Comparison of ENCODE assay signal across 20 mouse cellular contexts in the genomic region with DNA sequence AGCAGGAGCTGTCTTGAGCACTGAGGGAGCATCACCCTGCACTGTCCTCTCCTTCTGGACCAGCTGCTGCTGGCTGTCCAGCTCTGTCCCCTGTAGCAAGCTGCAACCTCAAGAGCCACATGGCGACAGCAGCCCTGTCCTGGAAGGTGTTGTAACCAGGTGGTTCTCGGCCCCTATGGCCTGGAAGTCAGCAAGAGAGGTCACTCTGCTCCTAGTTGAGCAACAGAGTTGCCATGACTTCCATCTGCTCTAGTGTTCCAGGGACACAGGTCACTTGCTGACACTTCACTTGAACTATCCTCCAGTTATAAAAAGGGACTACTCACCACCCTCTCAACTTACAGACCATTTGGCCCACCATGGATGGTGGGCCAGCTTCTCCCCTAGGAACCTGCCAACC.
DNase-seq lines count a peak whose midpoint lies in the region; ATAC-seq and TF ChIP-seq lines count a peak whose summit lies in the region.
"Had no signal": no experiment of that assay in that cellular context is flagged by ENCODE, and none has a peak within 500 bp of the region (broad histone marks: within the 10 kb centered on the region; RNA-seq: fewer than 3 reads in every experiment).

No protein-coding gene starts in this region.

- no peak overlapping the region for H3K4me3 ChIP-seq in intestine, postnatal 0 days (ENCODE audit: low read depth, low read length)
- H3K4me3 ChIP-seq in intestine, embryonic 16.5 days (ENCODE audit: low read length), result no peak overlapping the region
- H3K4me3 ChIP-seq in liver, postnatal 0 days (ENCODE audit: low read depth, low read length), result no peak overlapping the region
- no peak overlapping the region for H3K4me3 ChIP-seq in liver, embryonic 11.5 days (ENCODE audit: low read depth, low read length)
- H3K4me3 ChIP-seq in testis, adult 2 months (ENCODE audit: control insufficient read depth, low read depth, low read length), result no peak overlapping the region
- H3K4me3 ChIP-seq: embryonic facial prominence, embryonic 10.5 days; heart, embryonic 10.5 days; hindbrain, embryonic 12.5 days had no signal

- no peaks in the 10 kb centered on the region for H3K27me3 ChIP-seq in intestine, postnatal 0 days (replicated peaks; ENCODE audit: control insufficient read depth, insufficient read depth, low read length)
- no peaks in the 10 kb centered on the region for H3K27me3 ChIP-seq in intestine, embryonic 16.5 days (replicated peaks; ENCODE audit: control insufficient read depth, insufficient read depth, low read length)
- no peaks in the 10 kb centered on the region for H3K27me3 ChIP-seq in liver, postnatal 0 days (ENCODE audit: insufficient read depth, low read length)
- H3K27me3 ChIP-seq in liver, embryonic 11.5 days (replicated peaks; ENCODE audit: control insufficient read depth, insufficient read depth, low read length), result no peaks in the 10 kb centered on the region
- no peaks in the 10 kb centered on the region for H3K27me3 ChIP-seq in testis, adult 2 months (ENCODE audit: control insufficient read depth, insufficient read depth, low read length)
- H3K27me3 ChIP-seq: hindbrain, embryonic 12.5 days had no signal

- no peaks in the 10 kb centered on the region for H3K9me3 ChIP-seq in intestine, postnatal 0 days (ENCODE audit: control insufficient read depth)
- H3K9me3 ChIP-seq in intestine, embryonic 16.5 days (ENCODE audit: control insufficient read depth, low read length), result no peaks in the 10 kb centered on the region
- no peaks in the 10 kb centered on the region for H3K9me3 ChIP-seq in liver, postnatal 0 days (ENCODE audit: low read length)
- no peaks in the 10 kb centered on the region for H3K9me3 ChIP-seq in liver, embryonic 11.5 days (ENCODE audit: control insufficient read depth, low read length)
- H3K9me3 ChIP-seq: embryonic facial prominence, embryonic 10.5 days; heart, embryonic 10.5 days; hindbrain, embryonic 12.5 days had no signal

- no peak for ATAC-seq in intestine, postnatal 0 days
- no peak for ATAC-seq in intestine, embryonic 16.5 days
- ATAC-seq in liver, postnatal 0 days, result no peak
- ATAC-seq in liver, embryonic 11.5 days (replicated peaks; ENCODE audit: low FRiP score), result no peak
- no peak for ATAC-seq in megakaryocyte-erythroid progenitor cell, adult 5-6 weeks (replicated peaks; ENCODE audit: low FRiP score, low TSS enrichment, poor library complexity, severe bottlenecking)
- ATAC-seq: forebrain, embryonic 14.5 days; hindbrain, embryonic 16.5 days had no signal

- peak; percentile 35; the same call in 1 of the 2 replicates for TF ChIP-seq CTCF in intestine, postnatal 0 days (IDR thresholded peaks at IDR 0.05; ENCODE audit: low read depth)
- 0 out of 2 replicates have a peak, but pooled peaks have one; percentile 15 for TF ChIP-seq CTCF in liver, postnatal 0 days (IDR thresholded peaks at IDR 0.05; ENCODE audit: low read depth)
- TF ChIP-seq CTCF in testis, adult 2 months (IDR thresholded peaks at IDR 0.05; ENCODE audit: control insufficient read depth, insufficient read depth, insufficient replicate concordance, low read depth, low read length), result peak; percentile 14; the same call in 1 of the 2 replicates

- H3K27ac ChIP-seq in intestine, postnatal 0 days (ENCODE audit: low read depth, low read length), result no peak overlapping the region
- H3K27ac ChIP-seq in intestine, embryonic 16.5 days (ENCODE audit: low read length), result no peak overlapping the region
- H3K27ac ChIP-seq in liver, postnatal 0 days (ENCODE audit: low read depth), result no peak overlapping the region
- no peak overlapping the region for H3K27ac ChIP-seq in liver, embryonic 11.5 days (ENCODE audit: low read depth, low read length)
- no peak overlapping the region for H3K27ac ChIP-seq in testis, adult 2 months (ENCODE audit: control insufficient read depth, insufficient read depth, low read depth, low read length)
- H3K27ac ChIP-seq: embryonic facial prominence, embryonic 10.5 days; heart, embryonic 10.5 days; hindbrain, embryonic 12.5 days had no signal

- H3K36me3 ChIP-seq in intestine, postnatal 0 days (ENCODE audit: control insufficient read depth, insufficient read depth), result no peaks in the 10 kb centered on the region
- H3K36me3 ChIP-seq in intestine, embryonic 16.5 days (ENCODE audit: control insufficient read depth, insufficient read depth, low read length), result no peaks in the 10 kb centered on the region
- H3K36me3 ChIP-seq in liver, postnatal 0 days (replicated peaks; ENCODE audit: insufficient read depth, low read length), result no peaks in the 10 kb centered on the region
- no peaks in the 10 kb centered on the region for H3K36me3 ChIP-seq in liver, embryonic 11.5 days (ENCODE audit: control insufficient read depth, insufficient read depth, low read length)
- no peaks in the 10 kb centered on the region for H3K36me3 ChIP-seq in testis, adult 2 months (ENCODE audit: control insufficient read depth, insufficient read depth, low read length)
- H3K36me3 ChIP-seq: embryonic facial prominence, embryonic 10.5 days; heart, embryonic 10.5 days; hindbrain, embryonic 12.5 days had no signal

- WGBS in intestine, postnatal 0 days, result 76% methylated on average over 2 of the region's 2 CpGs
- WGBS in intestine, embryonic 16.5 days, result 82% methylated on average over 2 of the region's 2 CpGs
- WGBS in liver, postnatal 0 days (ENCODE audit: insufficient replicate concordance), result 58% methylated on average over 2 of the region's 2 CpGs
- WGBS in liver, embryonic 11.5 days, result 74% methylated on average over 2 of the region's 2 CpGs

- DNase-seq in liver, postnatal 0 days, result no peak
- DNase-seq in liver, embryonic 11.5 days (ENCODE audit: low spot score), result no peak
- no peak for DNase-seq in testis, postnatal 10 days (ENCODE audit: low spot score)
- DNase-seq: adrenal gland, adult 2 months; adrenal gland, postnatal 25 days; cerebellum, adult 18-20 months; cerebellum, adult 9-11 months; cerebellum, postnatal 36 days; heart, adult 18-20 months; heart, postnatal 10 days; heart, postnatal 4 days had no signal

- TF ChIP-seq EP300 in liver, postnatal 0 days (IDR thresholded peaks at IDR 0.05; ENCODE audit: low read depth), result no peak

- no peak overlapping the region for H3K9ac ChIP-seq in intestine, postnatal 0 days (ENCODE audit: low read depth, low read length)
- no peak overlapping the region for H3K9ac ChIP-seq in intestine, embryonic 16.5 days (ENCODE audit: low read depth, low read length)
- no peak overlapping the region for H3K9ac ChIP-seq in liver, postnatal 0 days (replicated peaks)
- H3K9ac ChIP-seq in liver, embryonic 11.5 days (ENCODE audit: low read depth, low read length), result no peak overlapping the region
- H3K9ac ChIP-seq: hindbrain, embryonic 12.5 days had no signal

- H3K4me1 ChIP-seq in intestine, postnatal 0 days (replicated peaks; ENCODE audit: control insufficient read depth, insufficient read depth, low read length), result no peaks in the 10 kb centered on the region
- no peaks in the 10 kb centered on the region for H3K4me1 ChIP-seq in intestine, embryonic 16.5 days (ENCODE audit: control insufficient read depth, insufficient read depth, low read length)
- no peaks in the 10 kb centered on the region for H3K4me1 ChIP-seq in liver, postnatal 0 days (ENCODE audit: insufficient read depth)
- no peaks in the 10 kb centered on the region for H3K4me1 ChIP-seq in liver, embryonic 11.5 days (replicated peaks; ENCODE audit: control insufficient read depth, insufficient read depth, low read length)
- H3K4me1 ChIP-seq in testis, adult 2 months (ENCODE audit: control insufficient read depth, insufficient read depth, low read length), result peaks cover 3% of the 10 kb centered on the region; the same call in 1 of the 2 replicates
- H3K4me1 ChIP-seq: embryonic facial prominence, embryonic 10.5 days; hindbrain, embryonic 12.5 days had no signal

- no peak for TF ChIP-seq POLR2A in testis, adult 2 months (IDR thresholded peaks at IDR 0.05; ENCODE audit: control insufficient read depth, low read depth, low read length)

- H3K4me2 ChIP-seq in intestine, postnatal 0 days (replicated peaks; ENCODE audit: low read depth), result no peak overlapping the region
- H3K4me2 ChIP-seq in intestine, embryonic 16.5 days (ENCODE audit: low read depth, low read length), result no peak overlapping the region
- no peak overlapping the region for H3K4me2 ChIP-seq in liver, postnatal 0 days (ENCODE audit: low read depth, low read length)
- no peak overlapping the region for H3K4me2 ChIP-seq in liver, embryonic 11.5 days
- H3K4me2 ChIP-seq: hindbrain, embryonic 12.5 days had no signal
